In the genomic region with DNA sequence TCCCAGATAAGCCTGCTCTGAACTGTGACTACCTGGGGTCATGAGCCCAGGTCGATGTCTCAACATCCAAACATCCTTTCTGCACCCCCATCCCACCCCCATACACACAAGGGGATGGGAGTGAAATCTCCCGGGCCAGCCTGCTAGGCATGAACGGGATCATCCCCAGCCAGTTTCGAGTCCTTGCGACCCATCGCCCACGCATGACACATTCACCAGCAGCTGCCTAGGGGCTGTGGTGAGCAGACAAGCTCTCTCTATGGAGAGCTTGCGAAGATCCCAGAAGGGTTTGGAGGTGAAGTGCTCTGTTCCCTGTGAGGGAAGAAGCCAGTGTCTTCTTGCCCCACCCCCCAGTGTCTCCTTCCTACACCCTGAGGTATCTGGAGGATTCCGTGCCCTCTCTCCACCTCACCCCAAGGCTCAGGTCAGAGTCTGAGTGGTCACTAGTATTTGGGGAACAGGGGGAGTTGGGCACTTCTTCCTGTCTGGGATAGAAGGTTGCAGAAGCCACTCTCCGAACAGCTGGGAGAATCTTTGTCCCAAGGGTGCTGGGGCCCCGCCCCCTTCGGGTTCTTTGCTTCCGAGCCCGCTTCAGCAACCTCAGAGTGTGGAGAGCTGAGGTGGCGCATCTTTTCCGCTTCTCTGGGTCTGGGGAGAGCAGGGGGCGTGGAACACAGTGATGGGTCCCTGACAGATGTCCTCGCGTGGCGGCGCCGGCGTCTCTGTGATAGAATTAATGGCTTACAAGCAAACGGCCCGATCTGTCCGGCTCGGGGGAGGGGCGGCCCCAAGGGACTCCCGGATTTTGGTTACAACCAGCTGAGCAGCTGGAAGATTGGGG, we compare ENCODE assay signal across 8 mouse cellular contexts. TPM values are rescaled to one million over a fixed set of nuclear protein-coding genes. Genes with fewer than 3 reads are reported as not detected.
DNase-seq lines count a peak whose midpoint lies in the region; ATAC-seq and TF ChIP-seq lines count a peak whose summit lies in the region.

No protein-coding gene starts in this region.

- no peaks in the 10 kb centered on the region for H3K36me3 ChIP-seq in kidney, embryonic 14.5 days (ENCODE audit: control insufficient read depth, insufficient read depth, low read length)
- H3K36me3 ChIP-seq in intestine, embryonic 15.5 days = no peaks in the 10 kb centered on the region
- H3K36me3 ChIP-seq in midbrain, embryonic 11.5 days (ENCODE audit: control insufficient read depth, insufficient read depth, low read length) = no peaks in the 10 kb centered on the region

- H3K4me3 ChIP-seq in kidney, embryonic 14.5 days (ENCODE audit: low read length) = peak overlapping the region; percentile 18
- peak overlapping the region; percentile 9; the same call in 1 of the 2 replicates for H3K4me3 ChIP-seq in embryonic fibroblast, embryonic 13.5 days (ENCODE audit: insufficient read depth, low read length)
- peak overlapping the region; percentile 57 for H3K4me3 ChIP-seq in intestine, embryonic 15.5 days (replicated peaks)
- H3K4me3 ChIP-seq in midbrain, embryonic 11.5 days (ENCODE audit: low read depth, low read length) = peak overlapping the region; percentile 6; the same call in 1 of the 2 replicates

- no peak for DNase-seq in kidney, adult 8-10 months
- DNase-seq in midbrain, embryonic 11.5 days (ENCODE audit: low spot score, missing footprints) = peak; percentile 94
- no peak for DNase-seq in spleen, postnatal 14 days (ENCODE audit: low spot score in 2 of 2)
- DNase-seq in spleen, adult 18-20 months = no peak
- DNase-seq in gastrocnemius, adult 18-20 months (ENCODE audit: low spot score) = no peak

- H3K4me2 ChIP-seq in kidney, embryonic 14.5 days (replicated peaks; ENCODE audit: low read depth, low read length) = peak overlapping the region; percentile 27
- H3K4me2 ChIP-seq in intestine, embryonic 15.5 days (replicated peaks) = peak overlapping the region; percentile 94
- peak overlapping the region; percentile 97 for H3K4me2 ChIP-seq in midbrain, embryonic 11.5 days

- 1% methylated on average over 29 of the region's 29 CpGs for WGBS in kidney, embryonic 14.5 days
- WGBS in intestine, embryonic 15.5 days = 1% methylated on average over 29 of the region's 29 CpGs
- WGBS in midbrain, embryonic 11.5 days = under 1% methylated on average over 29 of the region's 29 CpGs

- H3K27me3 ChIP-seq in kidney, embryonic 14.5 days (ENCODE audit: control insufficient read depth, insufficient read depth, low read length) = peaks cover 90% of the 10 kb centered on the region
- peaks cover 99% of the 10 kb centered on the region for H3K27me3 ChIP-seq in intestine, embryonic 15.5 days (replicated peaks)
- peaks cover 91% of the 10 kb centered on the region for H3K27me3 ChIP-seq in midbrain, embryonic 11.5 days (ENCODE audit: control insufficient read depth, insufficient read depth, low read length)

- TF ChIP-seq POLR2A in embryonic fibroblast, embryonic 13.5 days (IDR thresholded peaks at IDR 0.05; ENCODE audit: low read depth, low read length) = no peak

- H3K27ac ChIP-seq in kidney, embryonic 14.5 days (ENCODE audit: low read depth, low read length) = no peak overlapping the region
- H3K27ac ChIP-seq in embryonic fibroblast, embryonic 13.5 days (ENCODE audit: insufficient read depth, low read length) = no peak overlapping the region
- no peak overlapping the region for H3K27ac ChIP-seq in intestine, embryonic 15.5 days
- H3K27ac ChIP-seq in midbrain, embryonic 11.5 days (ENCODE audit: low read depth, low read length) = no peak overlapping the region

- no peaks in the 10 kb centered on the region for H3K9me3 ChIP-seq in kidney, embryonic 14.5 days (ENCODE audit: control insufficient read depth, low read length)
- no peaks in the 10 kb centered on the region for H3K9me3 ChIP-seq in intestine, embryonic 15.5 days
- H3K9me3 ChIP-seq in midbrain, embryonic 11.5 days (ENCODE audit: control insufficient read depth, low read length) = no peaks in the 10 kb centered on the region

- no peak for ATAC-seq in kidney, embryonic 14.5 days (ENCODE audit: low FRiP score, low TSS enrichment)
- ATAC-seq in intestine, embryonic 15.5 days = no peak
- ATAC-seq in midbrain, embryonic 11.5 days (ENCODE audit: low FRiP score) = no peak

- H3K4me1 ChIP-seq in kidney, embryonic 14.5 days (ENCODE audit: control insufficient read depth, insufficient read depth, low read length) = peaks cover 29% of the 10 kb centered on the region
- H3K4me1 ChIP-seq in embryonic fibroblast, embryonic 13.5 days (ENCODE audit: control insufficient read depth, insufficient read depth, low read length) = peaks cover 6% of the 10 kb centered on the region; the same call in 1 of the 2 replicates
- peaks cover 49% of the 10 kb centered on the region for H3K4me1 ChIP-seq in intestine, embryonic 15.5 days (replicated peaks)
- H3K4me1 ChIP-seq in midbrain, embryonic 11.5 days (ENCODE audit: control insufficient read depth, insufficient read depth, low read length) = peaks cover 47% of the 10 kb centered on the region

- no peak overlapping the region for H3K9ac ChIP-seq in kidney, embryonic 14.5 days (ENCODE audit: low read depth, low read length)
- no peak overlapping the region for H3K9ac ChIP-seq in intestine, embryonic 15.5 days
- H3K9ac ChIP-seq in midbrain, embryonic 11.5 days (ENCODE audit: low read length) = no peak overlapping the region

- TF ChIP-seq CTCF in embryonic fibroblast, embryonic 13.5 days (IDR thresholded peaks at IDR 0.05; ENCODE audit: borderline replicate concordance, insufficient read depth, low read length) = no peak

RNA-seq across cellular contexts. Expression of a gene that starts 2.2 kb away (rescaled TPM):
- 0.14 and 0.50 TPM in 2 replicates for polyA plus RNA-seq in kidney, embryonic 14.5 days (2014; fragmentation: Nextera tagmentation; extraction: Ambion mirVana)
- polyA plus RNA-seq in embryonic fibroblast, embryonic 13.5 days (2011; ENCODE audit: insufficient read length, low read depth, missing spikeins) = 2.1 and 2.7 TPM in 2 replicates
- 0.19 and 0.20 TPM in 2 replicates for polyA plus RNA-seq in intestine, embryonic 15.5 days (2015; fragmentation: Nextera tagmentation; extraction: Ambion mirVana)
- polyA plus RNA-seq in midbrain, embryonic 11.5 days (2014; fragmentation: Nextera tagmentation; extraction: Ambion mirVana) = 0.77 and 1.0 TPM in 2 replicates
- total RNA-seq in gastrocnemius, adult 18-20 months (2021) = not detected

Comparison
In these comparisons a context has a peak if more than half of its experiments do, and no peak if none do; other contexts are left out.
1. H3K4me2 ChIP-seq: peak in every context shown above with its lines; median percentile 97 in midbrain, embryonic 11.5 days; 94 in intestine, embryonic 15.5 days; 27 in kidney, embryonic 14.5 days.
2. H3K4me3 ChIP-seq: peak in every context shown above with its lines; median percentile 57 in intestine, embryonic 15.5 days; 18 in kidney, embryonic 14.5 days; 9 in embryonic fibroblast, embryonic 13.5 days; 6 in midbrain, embryonic 11.5 days.